Mouse (Mus musculus) midbrain, embryonic 11.5 days (tissue): ENCODE measurements around the gene Opcml. TPM values are rescaled to one million over a fixed set of nuclear protein-coding genes. Genes with fewer than 3 reads are reported as not detected.

ENCODE experiments used
- ATAC-seq: fragments of 200-750 bp; cut with Nextera tagmentation; 2 replicates; pipeline ENCODE4 v1.8.0; 2017; ENCODE audit warnings: moderate TSS enrichment, moderate library complexity; ENCODE audit not compliant: low FRiP score
- DNase-seq: peaks from one replicate; pipeline ENCODE4 v3.0.0; 2015; ENCODE audit warnings: low spot score; ENCODE audit errors: missing footprints
- H3K27ac ChIP-seq: fragments of 300-500 bp; sonication (generic); 2 replicates; pipeline ENCODE4 v1.5.1; 2014; ENCODE audit warnings: low read depth, low read length
- H3K27me3 ChIP-seq: fragments of 300-500 bp; sonication (generic); 2 replicates; pipeline ENCODE4 v1.6.1; 2014; ENCODE audit warnings: mild to moderate bottlenecking, low read length, moderate library complexity, mixed read lengths; ENCODE audit not compliant: control insufficient read depth, insufficient read depth
- H3K36me3 ChIP-seq: fragments of 300-500 bp; sonication (generic); 2 replicates; pipeline ENCODE4 v1.6.1; 2014; ENCODE audit warnings: mild to moderate bottlenecking, low read length, moderate library complexity, mixed read lengths; ENCODE audit not compliant: control insufficient read depth, insufficient read depth
- H3K4me1 ChIP-seq: fragments of 300-500 bp; sonication (generic); 2 replicates; pipeline ENCODE4 v1.6.1; 2014; ENCODE audit warnings: low read length; ENCODE audit not compliant: control insufficient read depth, insufficient read depth
- H3K4me2 ChIP-seq: fragments of 300-500 bp; sonication (generic); 2 replicates; pipeline ENCODE4 v1.6.1; 2014; ENCODE audit warnings: mild to moderate bottlenecking, moderate library complexity
- H3K4me3 ChIP-seq: fragments of 300-500 bp; sonication (generic); 2 replicates; pipeline ENCODE4 v1.5.1; 2014; ENCODE audit warnings: low read depth, low read length
- H3K9ac ChIP-seq: fragments of 300-500 bp; sonication (generic); 2 replicates; pipeline ENCODE4 v1.6.1; 2014; ENCODE audit warnings: low read length
- H3K9me3 ChIP-seq: fragments of 300-500 bp; sonication (generic); 2 replicates; pipeline ENCODE4 v1.6.1; 2016; ENCODE audit warnings: low read length; ENCODE audit not compliant: control insufficient read depth
- WGBS: fragments of 180-500 bp; shearing (Covaris S2); extraction: QIAGEN DNeasy Blood & Tissue Kit; methylation state at CpG from one replicate; pipeline ENCODE4 v1.1.7; 2014; 5-methylcytosine and 5-hydroxymethylcytosine counted together
- polyA plus RNA-seq: library from polyadenylated mRNA; unstranded; fragments of >200 nt; fragmentation: Nextera tagmentation; extraction: Ambion mirVana; gene quantifications from 2 replicates; pipeline ENCODE4 v1.2.1, GENCODE M21; 2014

The Opcml gene
- polyA plus RNA-seq, 1 experiment from 2014 or later = 3.2 TPM

DNA sequence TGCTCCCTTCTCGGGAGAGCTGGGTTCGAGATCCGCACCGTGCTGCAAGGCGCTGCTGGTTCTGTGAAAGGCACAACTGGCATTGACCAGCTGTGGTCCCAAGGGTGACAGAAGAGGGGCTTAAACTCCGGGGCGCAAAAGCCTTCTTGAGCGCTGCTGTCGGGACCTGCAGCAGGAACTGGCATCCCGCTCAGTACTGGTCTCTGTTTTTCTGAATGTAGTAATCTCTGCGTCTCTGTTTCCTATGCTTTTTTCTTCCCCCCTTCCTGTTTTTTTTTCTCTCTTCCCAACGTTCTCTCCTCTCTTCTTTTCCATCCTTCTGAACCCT is 1.0 kb downstream of the Opcml start:
- H3K9me3 ChIP-seq = no peaks in the 10 kb centered on the region
- H3K27me3 ChIP-seq = peaks cover 14% of the 10 kb centered on the region; the same call in 1 of the 2 replicates
- H3K36me3 ChIP-seq = no peaks in the 10 kb centered on the region
- ATAC-seq (peak; percentile 33; the same call in 1 of the 2 replicates), DNase-seq (no peak)
- H3K4me1 ChIP-seq = peaks cover 3% of the 10 kb centered on the region; the same call in 1 of the 2 replicates
- H3K9ac ChIP-seq = peak overlapping the region; percentile 52
- peak overlapping the region; percentile 43 for H3K4me3 ChIP-seq
- WGBS = 2% methylated on average over 12 of the region's 12 CpGs
- peak overlapping the region; percentile 78 for H3K4me2 ChIP-seq
- no peak overlapping the region for H3K27ac ChIP-seq

DNA sequence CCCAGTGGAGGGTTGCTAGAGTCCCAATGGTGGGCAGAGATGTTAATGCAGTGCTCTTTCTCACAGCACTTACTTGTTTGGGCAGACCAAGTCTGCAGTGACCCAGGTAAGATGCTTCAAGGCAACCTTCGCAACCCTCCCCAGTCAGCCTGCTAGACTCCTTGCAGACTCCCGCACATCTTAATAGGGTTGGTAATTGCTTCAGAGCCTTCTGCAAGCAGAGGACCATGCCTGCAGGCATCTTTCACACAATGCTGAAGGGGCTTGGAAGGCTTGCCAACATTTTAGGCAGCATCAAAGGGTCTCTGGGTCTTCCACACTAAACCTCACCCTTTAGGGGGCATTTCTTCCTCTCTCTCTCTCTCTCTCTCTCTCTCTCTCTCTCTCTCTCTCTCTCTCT is 1.7 kb downstream of the Opcml start:
- H3K27me3 ChIP-seq = peaks cover 14% of the 10 kb centered on the region; the same call in 1 of the 2 replicates
- no peak for DNase-seq
- no peak overlapping the region for H3K4me2 ChIP-seq
- no peak overlapping the region for H3K4me3 ChIP-seq
- no peak for ATAC-seq
- WGBS = 55% methylated on average over 2 of the region's 2 CpGs
- no peak overlapping the region for H3K9ac ChIP-seq
- peaks cover 3% of the 10 kb centered on the region; the same call in 1 of the 2 replicates for H3K4me1 ChIP-seq
- no peak overlapping the region for H3K27ac ChIP-seq
- H3K9me3 ChIP-seq = no peaks in the 10 kb centered on the region
- no peaks in the 10 kb centered on the region for H3K36me3 ChIP-seq

DNA sequence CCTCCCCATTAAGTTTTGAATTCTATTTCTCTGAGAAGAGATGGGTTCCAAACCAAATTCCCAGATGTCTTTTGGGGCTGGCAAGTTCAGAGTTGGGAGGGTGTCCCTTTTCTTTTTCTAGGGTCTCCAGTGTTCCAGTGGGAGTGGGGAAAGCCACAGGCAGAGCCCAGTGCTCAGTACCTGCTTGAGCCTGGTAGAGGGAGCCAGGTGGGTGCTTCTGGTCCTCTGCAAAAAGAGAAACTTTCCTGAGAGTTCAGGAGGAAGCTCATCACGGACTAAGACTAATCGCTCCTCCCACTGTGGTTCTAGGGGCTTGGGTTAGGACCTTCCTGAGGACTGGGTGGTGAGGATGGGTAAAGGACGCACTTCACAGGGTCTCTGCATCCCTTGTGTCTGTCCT is 2.4 kb downstream of the Opcml start:
- ATAC-seq (no peak), DNase-seq (no peak)
- 59% methylated on average over 3 of the region's 3 CpGs for WGBS
- Histone ChIP-seq H3K27me3 (peaks cover 14% of the 10 kb centered on the region; the same call in 1 of the 2 replicates), H3K4me2 (no peak overlapping the region), H3K36me3 (no peaks in the 10 kb centered on the region), H3K4me1 (peaks cover 3% of the 10 kb centered on the region; the same call in 1 of the 2 replicates), H3K27ac (no peak overlapping the region), H3K9me3 (no peaks in the 10 kb centered on the region), H3K9ac (no peak overlapping the region), H3K4me3 (no peak overlapping the region)

DNA sequence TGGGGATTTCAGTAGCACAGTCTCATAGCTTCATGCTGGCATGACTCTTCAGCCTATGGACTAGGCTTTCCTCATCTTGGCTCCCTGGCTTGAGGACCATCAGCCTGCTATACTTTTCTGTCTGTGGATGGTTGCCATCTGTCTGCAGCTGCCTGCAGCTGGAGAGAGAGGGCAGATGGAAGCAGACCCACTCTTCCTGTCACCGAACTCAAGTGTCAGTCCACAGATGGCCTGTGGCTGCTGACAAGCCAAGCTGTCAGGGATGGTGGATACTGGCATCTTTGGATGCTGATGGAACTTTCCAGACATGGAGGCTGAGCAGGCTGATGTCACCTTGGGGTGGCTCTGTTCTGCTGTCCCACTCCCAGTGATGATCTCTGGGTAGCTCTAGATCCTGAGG is 6.0 kb downstream of the Opcml start:
- H3K4me2 ChIP-seq = no peak overlapping the region
- H3K4me3 ChIP-seq = no peak overlapping the region
- peaks cover 7% of the 10 kb centered on the region; the same call in 1 of the 2 replicates for H3K27me3 ChIP-seq
- no peak overlapping the region for H3K9ac ChIP-seq
- DNase-seq (no peak), ATAC-seq (no peak)
- H3K9me3 ChIP-seq = no peaks in the 10 kb centered on the region
- H3K27ac ChIP-seq = no peak overlapping the region
- H3K36me3 ChIP-seq = no peaks in the 10 kb centered on the region
- no peaks in the 10 kb centered on the region for H3K4me1 ChIP-seq
- WGBS = 90% methylated on average over 1 of the region's 1 CpGs

GRCm38 (mm10) chr9:27800992-27801391 is 10.4 kb downstream of the Opcml start:
- Histone ChIP-seq H3K36me3 (no peaks in the 10 kb centered on the region), H3K4me1 (no peaks in the 10 kb centered on the region), H3K27me3 (no peaks in the 10 kb centered on the region), H3K9ac (no peak overlapping the region), H3K27ac (no peak overlapping the region), H3K4me3 (no peak overlapping the region), H3K9me3 (no peaks in the 10 kb centered on the region), H3K4me2 (no peak overlapping the region)
- 87% methylated on average over 2 of the region's 2 CpGs for WGBS
- ATAC-seq = no peak
- no peak for DNase-seq

- 90% methylated on average over 3 of the region's 3 CpGs for WGBS
- Histone ChIP-seq H3K27me3 (no peaks in the 10 kb centered on the region), H3K4me2 (no peak overlapping the region), H3K4me1 (no peaks in the 10 kb centered on the region), H3K9me3 (no peaks in the 10 kb centered on the region), H3K9ac (no peak overlapping the region), H3K4me3 (no peak overlapping the region), H3K27ac (no peak overlapping the region), H3K36me3 (no peaks in the 10 kb centered on the region)
- DNase-seq (no peak), ATAC-seq (no peak)
Measured at GRCm38 (mm10) chr9:27801807-27802206, 11.2 kb downstream of the Opcml start.

DNA sequence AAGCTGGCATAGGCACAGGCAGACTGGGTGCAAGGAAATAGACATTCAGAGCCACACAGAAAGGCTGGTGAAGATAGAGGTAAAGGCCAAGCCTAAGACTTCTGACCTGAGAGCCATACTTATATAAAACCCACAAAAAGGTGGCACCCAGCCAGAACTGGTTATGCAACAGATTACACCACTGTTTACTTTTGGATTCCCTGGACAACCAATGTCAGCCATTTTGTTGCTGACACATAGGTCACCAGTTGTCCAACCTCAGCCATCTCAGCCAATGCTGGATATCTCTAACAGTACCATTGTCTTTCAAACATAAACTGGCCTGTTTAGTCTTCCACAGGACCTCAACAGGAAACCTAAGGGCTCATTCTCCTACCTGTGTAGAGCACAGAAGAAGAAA is 11.8 kb downstream of the Opcml start:
- Histone ChIP-seq H3K27ac (no peak overlapping the region), H3K4me3 (no peak overlapping the region), H3K9me3 (no peaks in the 10 kb centered on the region), H3K4me2 (no peak overlapping the region), H3K36me3 (no peaks in the 10 kb centered on the region), H3K9ac (no peak overlapping the region), H3K4me1 (no peaks in the 10 kb centered on the region), H3K27me3 (no peaks in the 10 kb centered on the region)
- ATAC-seq (no peak), DNase-seq (no peak)

- H3K27me3 ChIP-seq = no peaks in the 10 kb centered on the region
- WGBS = 90% methylated on average over 3 of the region's 3 CpGs
- H3K36me3 ChIP-seq = no peaks in the 10 kb centered on the region
- DNase-seq = no peak
- no peaks in the 10 kb centered on the region for H3K4me1 ChIP-seq
- ATAC-seq = no peak
- no peak overlapping the region for H3K4me2 ChIP-seq
- H3K9me3 ChIP-seq = no peaks in the 10 kb centered on the region
- H3K4me3 ChIP-seq = no peak overlapping the region
- H3K9ac ChIP-seq = no peak overlapping the region
- no peak overlapping the region for H3K27ac ChIP-seq
Measured at GRCm38 (mm10) chr9:27804461-27804860, 13.9 kb downstream of the Opcml start.

GRCm38 (mm10) chr9:27809741-27810140 is 19.2 kb downstream of the Opcml start:
- H3K27ac ChIP-seq = no peak overlapping the region
- H3K4me1 ChIP-seq = no peaks in the 10 kb centered on the region
- H3K27me3 ChIP-seq = no peaks in the 10 kb centered on the region
- H3K9me3 ChIP-seq = no peaks in the 10 kb centered on the region
- H3K4me3 ChIP-seq = no peak overlapping the region
- no peak for ATAC-seq
- no peaks in the 10 kb centered on the region for H3K36me3 ChIP-seq
- DNase-seq = no peak
- no peak overlapping the region for H3K9ac ChIP-seq
- WGBS = 94% methylated on average over 8 of the region's 8 CpGs
- no peak overlapping the region for H3K4me2 ChIP-seq
